Mouse (Mus musculus) hindbrain, embryonic 11.5 days (tissue): ENCODE data around the gene Ang6. TPM values are rescaled to one million over a fixed set of nuclear protein-coding genes. Genes with fewer than 3 reads are reported as not detected.
A peak's percentile ranks its signal among the peaks of the same experiment; 100 is the strongest.
"Not testable (repeated sequence)": the region's sequence is repeated elsewhere in the genome, so short reads cannot be mapped to it uniquely, and the experiment has no call there.

Source experiments
- ATAC-seq: fragments of 200-750 bp; cut with Nextera tagmentation; 2 replicates; pipeline ENCODE4 v1.8.0; 2017; ENCODE audit warnings: mild to moderate bottlenecking, moderate TSS enrichment, moderate library complexity; ENCODE audit not compliant: low FRiP score
- DNase-seq: peaks from one replicate; pipeline ENCODE4 v3.0.0-alpha.2; 2015; ENCODE audit warnings: low spot score
- H3K27ac ChIP-seq: fragments of 300-500 bp; sonication (generic); 2 replicates; pipeline ENCODE4 v1.5.1; 2014; ENCODE audit warnings: mild to moderate bottlenecking, low read depth, low read length
- H3K27me3 ChIP-seq: fragments of 300-500 bp; sonication (generic); 2 replicates; pipeline ENCODE4 v1.6.1; 2014; ENCODE audit warnings: mild to moderate bottlenecking, low read length, moderate library complexity, mixed read lengths; ENCODE audit not compliant: control insufficient read depth, insufficient read depth
- H3K36me3 ChIP-seq: fragments of 300-500 bp; sonication (generic); 2 replicates; pipeline ENCODE4 v1.6.1; 2014; ENCODE audit warnings: mild to moderate bottlenecking, low read length, moderate library complexity, mixed read lengths; ENCODE audit not compliant: control insufficient read depth, insufficient read depth
- H3K4me1 ChIP-seq: fragments of 300-500 bp; sonication (generic); replicated peaks from 2 replicates; pipeline ENCODE4 v1.6.1; 2014; ENCODE audit warnings: low read length, mixed read lengths; ENCODE audit not compliant: control insufficient read depth, insufficient read depth
- H3K4me2 ChIP-seq: fragments of 300-500 bp; sonication (generic); replicated peaks from 2 replicates; pipeline ENCODE4 v1.6.1; 2014; ENCODE audit warnings: mild to moderate bottlenecking, low read depth, low read length
- H3K4me3 ChIP-seq: fragments of 300-500 bp; sonication (generic); 2 replicates; pipeline ENCODE4 v1.5.1; 2014; ENCODE audit warnings: low read depth, low read length
- H3K9ac ChIP-seq: fragments of 300-500 bp; sonication (generic); 2 replicates; pipeline ENCODE4 v1.6.1; 2014; ENCODE audit warnings: low read depth, low read length
- H3K9me3 ChIP-seq: fragments of 300-500 bp; sonication (generic); 2 replicates; pipeline ENCODE4 v1.6.1; 2016; ENCODE audit warnings: low read length; ENCODE audit not compliant: control insufficient read depth
- WGBS: fragments of 180-500 bp; shearing (Covaris S2); extraction: QIAGEN DNeasy Blood & Tissue Kit; methylation state at CpG from one replicate; pipeline ENCODE4 v1.1.7; 2014; 5-methylcytosine and 5-hydroxymethylcytosine counted together
- polyA plus RNA-seq: library from polyadenylated mRNA; unstranded; fragments of >200 nt; fragmentation: Nextera tagmentation; extraction: Ambion mirVana; gene quantifications from 2 replicates; pipeline ENCODE4 v1.2.1, GENCODE M21; 2014

Gene Ang6
- not detected in 2 replicates for polyA plus RNA-seq

GRCm38 (mm10) chr14:44002169-44002568, at the start of gene Ang6:
Gene Ang6 (minus strand): TSS chr14:44002269.
- Histone ChIP-seq H3K4me2 (no peak within 1 kb of the TSS), H3K4me1 (no peaks in the 10 kb centered on the region), H3K4me3 (no peak within 1 kb of the TSS), H3K9me3 (no peaks in the 10 kb centered on the region), H3K27me3 (no peaks in the 10 kb centered on the region), H3K36me3 (no peaks in the 10 kb centered on the region), H3K27ac (no peak within 1 kb of the TSS), H3K9ac (no peak within 1 kb of the TSS)
- ATAC-seq (no peak), DNase-seq (no peak)
- 83% methylated on average over 1 of the region's 1 CpGs for WGBS

DNA sequence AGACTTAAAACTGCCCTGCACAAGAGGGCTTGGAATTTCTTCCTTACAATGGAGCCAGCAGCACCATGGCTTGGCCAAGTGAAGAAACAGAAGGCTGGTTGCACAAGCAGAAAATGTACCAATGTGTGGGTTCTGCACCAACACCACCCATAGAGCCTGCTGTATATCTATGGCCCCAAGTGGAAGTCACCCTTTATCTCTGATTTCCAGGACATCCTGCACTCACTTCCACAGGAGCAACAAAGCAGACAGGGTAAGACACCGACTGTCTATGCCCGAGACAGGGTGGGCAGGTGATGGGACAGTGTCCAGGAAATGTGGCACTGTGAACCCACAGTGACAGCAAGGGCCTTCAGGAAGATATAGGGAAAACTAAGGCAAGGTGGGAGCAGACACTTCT, 44.5 kb upstream of the Ang6 start:
- 100% methylated on average over 2 of the region's 2 CpGs for WGBS
- H3K4me3 ChIP-seq, ATAC-seq, DNase-seq, H3K4me2 ChIP-seq, H3K27ac ChIP-seq, H3K4me1 ChIP-seq, H3K36me3 ChIP-seq, H3K9ac ChIP-seq, H3K9me3 ChIP-seq, H3K27me3 ChIP-seq: not testable (repeated sequence)

- WGBS = 83% methylated on average over 1 of the region's 3 CpGs
- H3K4me2 ChIP-seq, H3K4me1 ChIP-seq, ATAC-seq, DNase-seq, H3K4me3 ChIP-seq, H3K9ac ChIP-seq, H3K27me3 ChIP-seq, H3K36me3 ChIP-seq, H3K9me3 ChIP-seq, H3K27ac ChIP-seq: not testable (repeated sequence)
Observed at GRCm38 (mm10) chr14:44031828-44032227, 29.8 kb upstream of the Ang6 start.

GRCm38 (mm10) chr14:44009686-44010085, 7.6 kb upstream of the Ang6 start:
- H3K9ac ChIP-seq, H3K4me2 ChIP-seq, H3K27me3 ChIP-seq, H3K36me3 ChIP-seq, DNase-seq, H3K4me3 ChIP-seq, ATAC-seq, H3K9me3 ChIP-seq, H3K27ac ChIP-seq, H3K4me1 ChIP-seq: not testable (repeated sequence)
- 55% methylated on average over 2 of the region's 2 CpGs for WGBS

DNA sequence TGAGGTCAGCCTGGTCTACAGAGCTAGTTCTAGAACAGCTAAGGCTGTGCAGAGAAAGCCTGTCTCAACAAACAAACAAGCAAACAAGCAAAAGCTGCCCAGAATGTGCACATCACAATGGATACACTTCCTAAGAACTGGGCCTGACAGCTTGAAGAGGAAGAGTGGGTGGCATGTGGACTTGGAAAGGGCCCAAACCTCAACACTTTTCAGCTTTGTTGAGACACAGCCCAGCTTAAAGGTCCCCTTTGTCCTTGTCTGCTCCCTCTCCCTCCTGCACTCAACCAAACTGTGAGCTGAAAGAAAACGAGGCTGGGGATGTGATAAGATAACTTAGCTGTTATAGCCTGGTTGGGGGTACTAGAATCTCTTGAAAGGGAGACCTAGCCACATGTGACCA, 6.0 kb upstream of the Ang6 start:
- H3K36me3 ChIP-seq, DNase-seq, H3K27me3 ChIP-seq, H3K27ac ChIP-seq, H3K4me1 ChIP-seq, ATAC-seq, H3K4me3 ChIP-seq, H3K9ac ChIP-seq, H3K9me3 ChIP-seq, H3K4me2 ChIP-seq: not testable (repeated sequence)
- no CpG with 5 or more reads among the region's 1 CpGs for WGBS

DNA sequence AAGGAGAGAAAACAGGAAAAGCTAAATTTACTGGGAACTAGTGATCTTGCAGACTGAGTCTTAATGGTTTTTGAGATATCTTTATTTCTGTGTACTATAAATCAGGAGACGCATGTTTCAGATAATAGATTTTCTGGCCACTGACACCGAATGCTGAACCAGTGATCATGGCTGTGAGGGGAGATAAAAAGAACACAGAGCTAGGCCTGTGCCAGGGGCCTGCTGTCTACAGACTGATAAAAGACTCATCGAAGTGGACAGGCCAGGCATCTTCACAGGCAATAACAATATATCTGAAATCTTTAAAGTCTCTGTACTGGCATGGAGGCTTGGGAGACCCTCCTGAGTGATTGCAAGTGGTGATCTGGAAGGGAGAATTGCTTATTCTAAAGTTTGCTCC, 469 bp downstream of the Ang6 start:
- ATAC-seq = no peak
- Histone ChIP-seq H3K27ac (no peak overlapping the region), H3K9ac (no peak overlapping the region), H3K4me2 (no peak overlapping the region), H3K27me3 (no peaks in the 10 kb centered on the region), H3K4me3 (no peak overlapping the region), H3K36me3 (no peaks in the 10 kb centered on the region), H3K9me3 (no peaks in the 10 kb centered on the region), H3K4me1 (no peaks in the 10 kb centered on the region)
- DNase-seq = no peak
- 93% methylated on average over 3 of the region's 3 CpGs for WGBS

DNA sequence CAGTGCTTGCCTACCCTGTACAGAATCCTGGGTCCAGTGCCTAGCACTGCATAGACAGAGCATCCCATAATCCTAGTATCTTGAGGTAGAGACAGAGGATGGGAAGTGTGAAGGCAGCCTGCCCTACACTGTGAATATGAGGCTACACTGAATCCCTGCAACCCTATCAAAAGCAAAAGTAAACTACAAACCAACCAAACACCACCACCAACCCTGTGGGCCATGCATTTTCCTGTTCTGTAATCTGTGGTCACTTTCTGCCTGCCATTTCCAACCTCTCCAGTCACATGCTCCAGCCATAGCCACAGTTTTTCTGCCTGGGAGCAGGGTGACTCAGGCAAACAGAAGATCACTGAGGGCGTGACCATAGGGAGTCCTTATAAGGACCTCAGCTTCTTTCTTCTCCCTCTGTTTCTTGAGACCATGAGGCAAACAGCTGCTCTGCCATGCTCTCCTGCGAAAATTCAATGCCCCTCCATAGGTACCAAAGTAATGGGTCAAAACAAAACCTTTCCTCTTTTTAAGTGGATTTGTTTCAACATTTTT, 3.5 kb downstream of the Ang6 start:
- not testable (repeated sequence) for H3K27me3 ChIP-seq, DNase-seq
- 79% methylated on average over 2 of the region's 2 CpGs for WGBS

GRCm38 (mm10) chr14:43987404-43987803, 14.7 kb downstream of the Ang6 start:
- not testable (repeated sequence) for H3K27me3 ChIP-seq, H3K36me3 ChIP-seq, H3K9me3 ChIP-seq, H3K4me3 ChIP-seq, H3K9ac ChIP-seq, H3K27ac ChIP-seq, H3K4me2 ChIP-seq, H3K4me1 ChIP-seq
- peak; percentile 54; the same call in 1 of the 2 replicates for ATAC-seq
- peak; percentile 79 for DNase-seq
- 25% methylated on average over 5 of the region's 5 CpGs for WGBS

More for the DNA sequence above, 3.5 kb downstream of the Ang6 start:
- H3K9me3 ChIP-seq, H3K4me2 ChIP-seq, H3K36me3 ChIP-seq, H3K4me3 ChIP-seq, H3K4me1 ChIP-seq, H3K9ac ChIP-seq, ATAC-seq, H3K27ac ChIP-seq: not testable (repeated sequence)

DNA sequence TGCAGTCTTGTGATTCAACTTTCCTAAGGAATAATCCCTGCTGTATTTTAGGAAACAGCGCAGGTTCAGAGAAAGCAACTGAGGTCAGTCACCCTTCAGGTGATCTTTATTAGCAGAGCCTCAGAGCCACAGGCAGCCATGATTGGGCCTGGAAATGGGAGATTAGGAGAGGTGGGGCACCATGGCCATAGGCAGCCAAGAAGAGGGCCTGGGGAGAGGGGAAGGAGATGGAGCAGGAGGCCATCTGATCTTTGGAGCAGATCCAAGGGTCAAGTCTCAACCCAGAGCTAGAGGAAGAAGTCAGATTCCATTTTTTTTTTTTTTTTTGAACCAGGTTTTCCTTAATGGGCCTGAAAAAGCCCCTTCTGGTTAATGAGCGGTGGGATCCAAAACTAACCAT, 15.9 kb downstream of the Ang6 start:
- H3K27me3 ChIP-seq = no peaks in the 10 kb centered on the region
- DNase-seq (no peak), ATAC-seq (no peak)
- H3K9ac ChIP-seq = no peak overlapping the region
- no peak overlapping the region for H3K4me2 ChIP-seq
- no peak overlapping the region for H3K27ac ChIP-seq
- H3K36me3 ChIP-seq = no peaks in the 10 kb centered on the region
- WGBS = 91% methylated on average over 2 of the region's 2 CpGs
- no peaks in the 10 kb centered on the region for H3K4me1 ChIP-seq
- no peak overlapping the region for H3K4me3 ChIP-seq
- H3K9me3 ChIP-seq = no peaks in the 10 kb centered on the region
